In genomic region chr7:6770286-6770685, GRCm38 (mm10) we compare ENCODE assay signal across 9 mouse cellular contexts. TPM values are rescaled to one million over a fixed set of nuclear protein-coding genes. Genes with fewer than 3 reads are reported as not detected.
DNase-seq lines count a peak whose midpoint lies in the region; ATAC-seq lines count a peak whose summit lies in the region.
"Had no signal": no experiment of that assay in that cellular context is flagged by ENCODE, and none has a peak within 500 bp of the region (broad histone marks: within the 10 kb centered on the region; RNA-seq: fewer than 3 reads in every experiment).

No protein-coding gene starts in this region.

- ATAC-seq in heart, embryonic 11.5 days (replicated peaks; ENCODE audit: insufficient number of reproducible peaks, low FRiP score, low TSS enrichment) = peak; percentile 52
- ATAC-seq in kidney, embryonic 15.5 days (replicated peaks; ENCODE audit: low FRiP score) = peak; percentile 64
- ATAC-seq in midbrain, embryonic 16.5 days = peak; percentile 43; the same call in 1 of the 2 replicates
- no peak for ATAC-seq in activated CD4-positive, CD25-positive, alpha-beta regulatory T cell, adult 4 months

- peak overlapping the region; percentile 17; the same call in 1 of the 2 replicates for H3K4me2 ChIP-seq in heart, embryonic 11.5 days
- peak overlapping the region; percentile 28; the same call in 1 of the 2 replicates for H3K4me2 ChIP-seq in kidney, embryonic 15.5 days
- no peak overlapping the region for H3K4me2 ChIP-seq in midbrain, embryonic 16.5 days (ENCODE audit: low read length)

- peak overlapping the region; percentile 74 for H3K27ac ChIP-seq in heart, embryonic 11.5 days (ENCODE audit: low read depth, low read length)
- H3K27ac ChIP-seq in kidney, embryonic 15.5 days = peak overlapping the region; percentile 64
- H3K27ac ChIP-seq in midbrain, embryonic 16.5 days (ENCODE audit: low read length) = peak overlapping the region; percentile 60

- H3K27me3 ChIP-seq in heart, embryonic 11.5 days (ENCODE audit: control insufficient read depth, insufficient read depth, low read length) = no peaks in the 10 kb centered on the region
- H3K27me3 ChIP-seq in kidney, embryonic 15.5 days = no peaks in the 10 kb centered on the region
- H3K27me3 ChIP-seq in midbrain, embryonic 16.5 days (ENCODE audit: control insufficient read depth, insufficient read depth, low read depth, low read length) = no peaks in the 10 kb centered on the region

- no peak overlapping the region for H3K9ac ChIP-seq in heart, embryonic 11.5 days (ENCODE audit: low read depth, low read length)
- no peak overlapping the region for H3K9ac ChIP-seq in kidney, embryonic 15.5 days
- no peak overlapping the region for H3K9ac ChIP-seq in midbrain, embryonic 16.5 days (ENCODE audit: low read depth, low read length)

- H3K36me3 ChIP-seq in heart, embryonic 11.5 days (ENCODE audit: control insufficient read depth, insufficient read depth, low read length) = no peaks in the 10 kb centered on the region
- 0 out of 2 replicates have a peak, but pooled peaks cover 3% of the 10 kb centered on the region for H3K36me3 ChIP-seq in kidney, embryonic 15.5 days
- no peaks in the 10 kb centered on the region for H3K36me3 ChIP-seq in midbrain, embryonic 16.5 days (ENCODE audit: control insufficient read depth, insufficient read depth, low read length)

- DNase-seq in ovary, postnatal 14 days (ENCODE audit: low spot score) = peak; percentile 5
- DNase-seq in ovary, adult 18-20 months (ENCODE audit: low spot score) = no peak
- no peak for DNase-seq in cerebellum, adult 11 months
- no peak for DNase-seq in natural killer cell, adult 2 months (ENCODE audit: low spot score in 2 of 2)

- H3K4me1 ChIP-seq in heart, embryonic 11.5 days (ENCODE audit: control insufficient read depth, insufficient read depth, low read length) = peaks cover 25% of the 10 kb centered on the region
- H3K4me1 ChIP-seq in kidney, embryonic 15.5 days = peaks cover 36% of the 10 kb centered on the region
- H3K4me1 ChIP-seq in midbrain, embryonic 16.5 days (ENCODE audit: control insufficient read depth, insufficient read depth, low read length) = peaks cover 7% of the 10 kb centered on the region; the same call in 1 of the 2 replicates

- H3K4me3 ChIP-seq in heart, embryonic 11.5 days (ENCODE audit: low read depth, low read length) = no peak overlapping the region
- no peak overlapping the region for H3K4me3 ChIP-seq in kidney, embryonic 15.5 days (replicated peaks)
- H3K4me3 ChIP-seq in midbrain, embryonic 16.5 days (ENCODE audit: low read depth, low read length) = no peak overlapping the region

- no peaks in the 10 kb centered on the region for H3K9me3 ChIP-seq in heart, embryonic 11.5 days (replicated peaks; ENCODE audit: control insufficient read depth, low read length)
- H3K9me3 ChIP-seq in kidney, embryonic 15.5 days (replicated peaks) = no peaks in the 10 kb centered on the region
- H3K9me3 ChIP-seq in midbrain, embryonic 16.5 days (replicated peaks; ENCODE audit: control insufficient read depth, low read length, poor library complexity, severe bottlenecking) = no peaks in the 10 kb centered on the region

- 4% methylated on average over 8 of the region's 8 CpGs for WGBS in heart, embryonic 11.5 days (ENCODE audit: insufficient replicate concordance)
- WGBS in kidney, embryonic 15.5 days = 5% methylated on average over 8 of the region's 8 CpGs
- WGBS in midbrain, embryonic 16.5 days = 4% methylated on average over 8 of the region's 8 CpGs

RNA-seq across cellular contexts. Expression of gene Usp29, which starts 39.9 kb away (rescaled TPM):
- polyA plus RNA-seq in heart, embryonic 11.5 days (2014; fragmentation: Nextera tagmentation; extraction: Ambion mirVana) = 14.5 and 15.5 TPM in 2 replicates
- 5.1 and 7.3 TPM in 2 replicates for polyA plus RNA-seq in kidney, embryonic 15.5 days (2015; fragmentation: Nextera tagmentation; extraction: Ambion mirVana)
- polyA plus RNA-seq in midbrain, embryonic 16.5 days (2015; fragmentation: Nextera tagmentation; extraction: Ambion mirVana) = 35.8 and 39.8 TPM in 2 replicates
- polyA plus RNA-seq in activated CD4-positive, CD25-positive, alpha-beta regulatory T cell, adult 4 months (2017; shearing (Covaris generic)) = not detected
- polyA plus RNA-seq: gonadal fat pad, adult 2 months had no signal

RNA-seq across cellular contexts. Expression of gene Peg3, which starts 40.1 kb away (rescaled TPM):
- 214 TPM in 2 replicates for polyA plus RNA-seq in heart, embryonic 11.5 days (2014; fragmentation: Nextera tagmentation; extraction: Ambion mirVana)
- 164 and 168 TPM in 2 replicates for polyA plus RNA-seq in kidney, embryonic 15.5 days (2015; fragmentation: Nextera tagmentation; extraction: Ambion mirVana)
- polyA plus RNA-seq in midbrain, embryonic 16.5 days (2015; fragmentation: Nextera tagmentation; extraction: Ambion mirVana) = 103 and 117 TPM in 2 replicates
- not detected for polyA plus RNA-seq in activated CD4-positive, CD25-positive, alpha-beta regulatory T cell, adult 4 months (2017; shearing (Covaris generic))

Comparison
In these comparisons a context has a peak if more than half of its experiments do, and no peak if none do; other contexts are left out.
1. RNA of gene Peg3, which starts 40.1 kb away (polyA plus RNA-seq): 214 TPM in heart, embryonic 11.5 days, 164 to 168 TPM in kidney, embryonic 15.5 days and 103 to 117 TPM in midbrain, embryonic 16.5 days; not detected in activated CD4-positive, CD25-positive, alpha-beta regulatory T cell, adult 4 months; every median in the first group is over 100 times any median in the second.
2. Peak in every context shown above with its lines, with median percentiles within 50 percentile points of each other: H3K27ac ChIP-seq.